Mouse (Mus musculus) 416B (cell line): ENCODE results near the gene Nudt9.

ENCODE experiments used
- DNase-seq: peaks from one replicate; pipeline ENCODE4 v3.0.0; 2011; ENCODE audit warnings: low read depth

The Nudt9 gene

GRCm38 (mm10) chr5:104077508-104077907 lies 31.4 kb downstream of the Nudt9 start, which contains the start of gene Gm17660:
Gm17660 (minus strand) TSS chr5:104077608.
- DNase-seq: peak; percentile 37

GRCm38 (mm10) chr5:104080736-104081135 lies 34.6 kb downstream of the Nudt9 start:
- DNase-seq: no peak

GRCm38 (mm10) chr5:104085366-104085765 lies 39.3 kb downstream of the Nudt9 start:
- DNase-seq: no peak

- DNase-seq: no peak
Measured at GRCm38 (mm10) chr5:104089751-104090150, 43.6 kb downstream of the Nudt9 start.

GRCm38 (mm10) chr5:104095416-104096077 lies 49.4 kb downstream of the Nudt9 start:
- no peak for DNase-seq

GRCm38 (mm10) chr5:104096078-104096938 lies 50.2 kb downstream of the Nudt9 start:
- no peak for DNase-seq

- no peak for DNase-seq
Measured at GRCm38 (mm10) chr5:104101678-104102531, 55.8 kb downstream of the Nudt9 start.

GRCm38 (mm10) chr5:104103171-104103570 lies 57.1 kb downstream of the Nudt9 start:
- no peak for DNase-seq

- DNase-seq: no peak
Measured at GRCm38 (mm10) chr5:104104111-104104510, 58.0 kb downstream of the Nudt9 start.

GRCm38 (mm10) chr5:104108127-104108875 lies 62.2 kb downstream of the Nudt9 start:
- DNase-seq: no peak

GRCm38 (mm10) chr5:104108879-104109369 lies 62.8 kb downstream of the Nudt9 start:
- DNase-seq: no peak

GRCm38 (mm10) chr5:104109516-104109915 lies 63.4 kb downstream of the Nudt9 start:
- no peak for DNase-seq

- DNase-seq: no peak
Measured at GRCm38 (mm10) chr5:104110171-104110920, 64.2 kb downstream of the Nudt9 start.

GRCm38 (mm10) chr5:104112016-104112415 lies 65.9 kb downstream of the Nudt9 start:
- no peak for DNase-seq

- no peak for DNase-seq
Measured at GRCm38 (mm10) chr5:104112511-104112910, 66.4 kb downstream of the Nudt9 start.

GRCm38 (mm10) chr5:104113491-104114172 lies 67.5 kb downstream of the Nudt9 start, which contains the start of gene Sparcl1:
Sparcl1 (minus strand) TSS chr5:104113733.
- no peak for DNase-seq
